Mouse (Mus musculus) spleen, adult 2 months (tissue): Measurements from ENCODE around the gene Dlec1.

ENCODE experiments used
- CTCF ChIP-seq: fragments of 200-500 bp; IDR thresholded peaks from 2 replicates; pipeline ENCODE4 v1.5.1; 2011; ENCODE audit warnings: mild to moderate bottlenecking, inconsistent platforms; ENCODE audit not compliant: insufficient read depth, insufficient read length, insufficient replicate concordance; ENCODE audit errors: extremely low read depth
- POLR2A ChIP-seq: fragments of 200-500 bp; IDR thresholded peaks from 2 replicates; pipeline ENCODE4 v1.6.1; 2011; ENCODE audit warnings: low read depth, low read length, inconsistent platforms

GRCm38 (mm10) chr9:119064296-119064695 is 38.0 kb upstream of the Dlec1 start:
- no peak for TF ChIP-seq CTCF
- TF ChIP-seq POLR2A = no peak
